Mouse (Mus musculus) lung, adult 18-20 months (tissue): Measurements from ENCODE around the gene Dido1.

ENCODE experiments used
- DNase-seq, 2 experiments: peaks; one replicate each; pipeline ENCODE4 v3.0.0; 2022; ENCODE audit warnings: mixed read lengths in 2 of 2

The Dido1 gene

DNA sequence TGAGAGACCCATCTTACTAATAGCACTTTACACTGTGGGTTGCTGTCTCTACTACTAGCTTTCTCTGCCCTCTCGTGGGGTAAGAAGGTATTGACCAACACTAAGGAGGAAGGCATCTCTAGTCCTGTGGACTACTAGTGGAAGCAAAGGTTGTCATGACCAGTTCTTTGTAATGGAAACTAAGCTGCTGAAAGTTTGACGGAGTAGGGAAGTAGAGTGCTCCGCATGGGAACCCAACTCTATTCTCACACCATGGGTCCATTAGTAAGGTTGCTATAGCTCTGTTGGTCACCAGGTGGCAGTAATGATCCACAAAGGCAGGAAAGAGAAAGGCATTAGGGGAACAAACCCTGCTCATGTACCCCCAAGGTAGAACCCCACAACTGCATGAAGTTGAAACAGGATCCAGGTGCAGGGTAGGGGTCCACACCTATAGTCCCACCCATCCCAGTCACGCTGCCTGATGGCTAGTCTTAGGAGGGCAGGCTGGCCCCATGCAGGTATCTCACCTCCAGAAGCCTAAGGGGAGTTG, 31.1 kb downstream of the Dido1 start:
- DNase-seq, result peak; percentile 45 to 54

DNA sequence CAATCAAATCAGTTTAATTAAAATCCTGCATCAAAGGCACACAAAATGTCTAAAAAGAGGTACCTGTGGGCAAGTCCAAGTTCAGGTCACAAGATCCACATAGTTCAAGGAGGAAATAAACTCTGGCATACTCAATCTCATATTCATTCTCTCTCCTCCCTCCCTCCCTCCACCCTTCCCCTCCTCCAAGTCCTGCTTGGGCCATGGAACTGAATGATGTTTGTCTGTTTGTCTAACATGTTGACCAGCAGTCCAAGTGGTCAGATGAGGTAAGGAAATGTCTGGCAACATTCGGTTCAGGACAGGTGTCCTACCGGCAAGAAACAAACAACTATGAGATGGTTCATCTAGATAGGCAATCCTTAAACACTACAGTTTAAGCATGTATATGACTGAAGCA, 33.1 kb downstream of the Dido1 start:
- DNase-seq, result no peak

GRCm38 (mm10) chr2:180662008-180662407, 47.8 kb downstream of the Dido1 start:
- no peak for DNase-seq

GRCm38 (mm10) chr2:180660521-180660920, 49.3 kb downstream of the Dido1 start:
- DNase-seq, result no peak

GRCm38 (mm10) chr2:180659353-180660150, 50.2 kb downstream of the Dido1 start:
- DNase-seq, result no peak

GRCm38 (mm10) chr2:180658381-180658780, 51.4 kb downstream of the Dido1 start:
- no peak for DNase-seq

DNA sequence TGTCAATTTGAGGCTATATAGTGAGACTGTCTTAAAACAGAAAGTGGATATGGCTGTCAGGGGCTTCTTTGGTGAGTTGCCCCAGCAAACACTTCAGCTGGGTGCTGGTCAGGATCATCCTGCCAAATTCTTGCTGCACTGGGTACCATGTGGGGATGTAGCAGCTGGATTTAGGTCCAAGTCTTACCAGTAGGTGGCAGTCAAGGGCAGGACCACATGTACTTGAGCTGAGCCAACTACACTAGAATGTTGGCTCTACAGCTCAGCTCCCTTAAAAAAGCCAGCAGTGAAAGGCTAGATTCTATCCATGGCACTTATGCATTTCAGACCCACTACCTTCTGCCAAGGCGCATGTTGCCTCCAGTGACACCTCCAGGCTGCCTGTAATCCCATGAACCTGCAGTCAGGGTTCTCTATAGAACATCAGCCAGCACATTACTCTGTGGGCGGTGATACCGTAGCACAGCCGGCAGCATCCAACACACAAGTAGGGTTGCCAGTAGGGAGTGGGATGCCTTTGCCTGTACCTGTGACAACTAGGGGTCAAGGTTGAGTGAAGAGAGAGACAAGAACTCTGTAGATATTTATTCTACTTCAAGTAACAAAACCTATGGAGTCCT, 52.3 kb downstream of the Dido1 start:
- peak; percentile 47 to 69 for DNase-seq

DNA sequence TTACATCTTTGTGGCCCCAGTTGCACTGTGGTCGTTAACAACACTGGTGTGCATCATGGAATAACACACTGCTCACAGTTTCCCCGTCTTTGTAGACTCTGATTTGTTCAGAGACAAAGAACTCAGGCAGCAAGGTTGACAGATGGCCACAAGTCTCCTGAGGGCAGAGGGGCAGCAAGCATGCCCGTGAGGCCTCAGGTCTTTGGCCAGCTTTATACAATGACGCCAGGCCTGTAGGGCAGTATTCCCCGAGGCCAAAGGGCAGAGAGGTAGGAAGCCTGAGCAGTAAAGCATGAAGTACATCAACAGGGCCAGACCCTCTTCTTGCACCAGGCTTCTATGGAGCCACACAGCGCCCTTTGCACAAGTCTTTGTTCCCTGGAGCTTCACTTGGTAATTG, 54.6 kb downstream of the Dido1 start:
- DNase-seq, result no peak

- no peak for DNase-seq
Measured at GRCm38 (mm10) chr2:180654666-180655065, 55.1 kb downstream of the Dido1 start.

GRCm38 (mm10) chr2:180646841-180647240, 63.0 kb downstream of the Dido1 start:
- DNase-seq, result no peak

DNA sequence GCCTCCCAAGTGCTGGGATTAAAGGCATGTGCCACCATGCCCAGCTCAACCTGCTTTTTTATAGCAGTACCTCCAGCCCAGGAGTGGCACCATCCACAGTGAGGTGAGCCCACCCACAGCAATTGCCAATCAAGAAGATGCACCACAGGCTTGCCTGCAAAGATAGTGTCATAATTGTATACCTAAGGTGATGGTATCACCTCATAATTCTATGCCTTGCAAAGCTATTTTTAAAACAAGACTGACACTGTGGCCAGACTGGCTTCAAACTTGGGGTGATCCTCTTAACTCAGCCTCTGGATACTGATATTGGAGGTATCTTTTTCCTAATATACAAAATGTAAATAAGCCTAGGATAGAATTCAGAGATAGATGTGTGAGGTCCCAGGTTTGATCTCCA, 66.2 kb downstream of the Dido1 start:
- DNase-seq, result no peak

- no peak for DNase-seq
Measured at GRCm38 (mm10) chr2:180642555-180643260, 67.1 kb downstream of the Dido1 start, which contains the start of gene Tcfl5. Gene Tcfl5 (minus strand): TSS chr2:180642708.

GRCm38 (mm10) chr2:180641576-180642554, 67.9 kb downstream of the Dido1 start:
- DNase-seq, result no peak

GRCm38 (mm10) chr2:180611882-180612281, 97.9 kb downstream of the Dido1 start:
- no peak for DNase-seq

DNA sequence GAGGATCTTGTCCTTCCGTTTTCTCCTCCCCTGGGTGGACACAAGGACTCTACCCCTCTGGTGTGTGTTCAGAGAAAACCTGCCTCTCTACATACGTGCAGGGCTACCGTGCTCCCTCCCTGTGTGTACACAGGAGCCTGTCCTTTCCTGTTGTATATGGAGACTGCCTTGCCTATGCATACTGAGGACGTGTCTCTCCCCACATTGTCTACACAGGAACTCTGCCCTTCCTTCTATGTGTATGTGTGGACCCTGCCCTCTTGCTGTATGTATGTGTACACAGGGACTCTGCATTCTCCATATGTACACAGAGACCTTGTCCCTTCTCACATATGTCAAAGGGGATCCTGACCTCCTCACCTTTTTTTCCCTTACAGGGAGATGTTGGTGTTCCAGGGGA, 99.5 kb downstream of the Dido1 start:
- no peak for DNase-seq
